Mouse (Mus musculus): ENCODE measurements around the gene Exosc6.
A peak's percentile ranks its signal among the peaks of the same experiment; 100 is the strongest.

DNA sequence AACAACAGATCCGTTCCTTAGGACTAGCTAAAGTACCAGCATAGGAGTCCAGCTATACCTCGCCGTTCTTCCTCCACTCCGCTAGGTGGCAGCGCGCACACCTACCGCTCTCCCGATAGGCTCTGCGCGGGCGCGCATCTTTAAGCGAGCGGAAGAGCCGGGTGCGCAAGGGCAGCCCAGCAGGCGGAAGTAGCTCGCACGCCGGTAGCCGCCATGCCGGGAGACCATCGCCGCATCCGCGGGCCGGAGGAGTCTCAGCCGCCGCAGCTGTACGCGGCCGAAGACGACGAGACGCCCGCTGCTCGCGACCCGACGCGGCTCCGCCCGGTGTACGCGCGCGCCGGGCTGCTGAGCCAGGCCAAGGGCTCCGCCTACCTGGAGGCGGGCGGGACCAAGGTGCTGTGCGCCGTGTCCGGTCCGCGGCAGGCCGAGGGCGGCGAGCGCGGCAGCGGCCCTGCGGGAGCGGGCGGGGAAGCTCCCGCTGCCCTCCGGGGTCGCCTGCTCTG, at the start of gene Exosc6:
- no peak for TF ChIP-seq GATA1 (IDR thresholded peaks at IDR 0.05; ENCODE audit: borderline replicate concordance, low read length)
- peak; percentile 45; the same call in 1 of the 2 replicates for TF ChIP-seq FLI1 (IDR thresholded peaks at IDR 0.05; ENCODE audit: low read length)

Data from megakaryocyte, embryonic 14.5 days (primary cell).